Mouse (Mus musculus) olfactory bulb, adult 2 months (tissue): Measurements from ENCODE around the gene Cad.

Experiments
- CTCF ChIP-seq: fragments of 200-500 bp; IDR thresholded peaks from 2 replicates; pipeline ENCODE4 v1.5.1; 2012; ENCODE audit warnings: low read depth, mild to moderate bottlenecking, low read length, moderate library complexity; ENCODE audit not compliant: insufficient read depth
- POLR2A ChIP-seq: fragments of 200-500 bp; IDR thresholded peaks from 2 replicates; pipeline ENCODE4 v1.6.1; 2012; ENCODE audit warnings: mild to moderate bottlenecking, low read depth, low read length, moderate library complexity; ENCODE audit not compliant: insufficient read depth

- TF ChIP-seq CTCF (no peak), POLR2A (peak; percentile 95)
Measured at GRCm38 (mm10) chr5:31047848-31048762, 6.5 kb upstream of the Cad start, which contains the start of gene Atraid.
